Mouse (Mus musculus) limb, embryonic 13.5 days (tissue): ENCODE data around the gene Pak2. TPM values are rescaled to one million over a fixed set of nuclear protein-coding genes. Genes with fewer than 3 reads are reported as not detected.

Experiments used
- ATAC-seq: fragments of 200-750 bp; cut with Nextera tagmentation; 2 replicates; pipeline ENCODE4 v1.8.0; 2017; ENCODE audit warnings: low read depth, moderate number of reproducible peaks, moderate TSS enrichment; ENCODE audit not compliant: low FRiP score
- H3K27ac ChIP-seq: fragments of 300-500 bp; sonication (generic); 2 replicates; pipeline ENCODE4 v1.5.1; 2015; ENCODE audit warnings: inconsistent platforms, mild to moderate bottlenecking, moderate library complexity
- H3K27me3 ChIP-seq: fragments of 300-500 bp; sonication (generic); 2 replicates; pipeline ENCODE4 v1.6.1; 2015; ENCODE audit warnings: mild to moderate bottlenecking, inconsistent platforms
- H3K36me3 ChIP-seq: fragments of 300-500 bp; sonication (generic); 2 replicates; pipeline ENCODE4 v1.6.1; 2015; ENCODE audit warnings: inconsistent platforms, mild to moderate bottlenecking, moderate library complexity
- H3K4me1 ChIP-seq: fragments of 300-500 bp; sonication (generic); 2 replicates; pipeline ENCODE4 v1.6.1; 2015; ENCODE audit warnings: inconsistent platforms
- H3K4me2 ChIP-seq: fragments of 300-500 bp; sonication (generic); replicated peaks from 2 replicates; pipeline ENCODE4 v1.6.1; 2015; ENCODE audit warnings: inconsistent platforms, mild to moderate bottlenecking, moderate library complexity
- H3K4me3 ChIP-seq: fragments of 300-500 bp; sonication (generic); 2 replicates; pipeline ENCODE4 v1.5.1; 2015; ENCODE audit warnings: moderate library complexity, mild to moderate bottlenecking, inconsistent platforms
- H3K9ac ChIP-seq: fragments of 300-500 bp; sonication (generic); 2 replicates; pipeline ENCODE4 v1.6.1; 2015; ENCODE audit warnings: mild to moderate bottlenecking, inconsistent platforms
- H3K9me3 ChIP-seq: fragments of 300-500 bp; sonication (generic); 2 replicates; pipeline ENCODE4 v1.6.1; 2016; ENCODE audit warnings: inconsistent platforms
- WGBS: fragments of 180-500 bp; shearing (Covaris S2); methylation state at CpG from one replicate; pipeline ENCODE4 v1.1.7; 2015; 5-methylcytosine and 5-hydroxymethylcytosine counted together
- microRNA-seq: library from miRNA; unstranded; fragments of <30 nt; microRNA quantifications from one replicate; pipeline ENCODE4, GENCODE M21; 2016
- polyA plus RNA-seq: library from polyadenylated mRNA; unstranded; fragments of >200 nt; fragmentation: Nextera tagmentation; extraction: Ambion mirVana; gene quantifications from 2 replicates; pipeline ENCODE4 v1.2.1, GENCODE M21; 2015

Pak2 gene
- polyA plus RNA-seq, 1 experiment from 2014 or later = 32.3 TPM

DNA sequence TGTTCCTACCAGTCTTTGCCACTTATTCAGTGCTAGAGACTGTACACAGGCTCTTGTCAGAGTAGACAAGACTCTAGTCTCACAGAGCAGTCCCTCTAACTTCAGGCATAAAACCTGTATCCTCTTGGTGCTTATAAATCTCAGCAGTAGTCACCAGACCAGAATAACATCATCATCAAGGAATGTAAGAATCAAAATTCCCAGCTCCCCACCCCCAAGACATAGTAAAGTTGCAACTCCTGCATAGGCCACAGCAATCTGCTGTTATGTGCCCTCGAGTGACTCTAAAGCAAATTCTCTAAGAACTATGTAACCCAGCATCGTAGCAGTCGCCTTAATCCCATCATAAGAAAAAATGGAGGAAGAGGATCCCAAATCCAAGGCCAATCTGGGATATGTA lies 99.6 kb downstream of the Pak2 start:
- H3K27me3 ChIP-seq = no peaks in the 10 kb centered on the region
- no peak for ATAC-seq
- H3K4me3 ChIP-seq = no peak overlapping the region
- H3K9me3 ChIP-seq = no peaks in the 10 kb centered on the region
- no peaks in the 10 kb centered on the region for H3K4me1 ChIP-seq
- no peak overlapping the region for H3K27ac ChIP-seq
- no peak overlapping the region for H3K4me2 ChIP-seq
- WGBS = 91% methylated on average over 3 of the region's 3 CpGs
- H3K36me3 ChIP-seq = peaks cover 59% of the 10 kb centered on the region
- H3K9ac ChIP-seq = no peak overlapping the region

GRCm38 (mm10) chr16:31975258-31975657 lies 103.9 kb downstream of the Pak2 start:
- Histone ChIP-seq H3K4me3 (no peak overlapping the region), H3K4me1 (no peaks in the 10 kb centered on the region), H3K9ac (no peak overlapping the region), H3K27me3 (no peaks in the 10 kb centered on the region), H3K27ac (no peak overlapping the region), H3K4me2 (no peak overlapping the region), H3K9me3 (no peaks in the 10 kb centered on the region), H3K36me3 (peaks cover 72% of the 10 kb centered on the region)
- ATAC-seq = no peak
- WGBS = 83% methylated on average over 4 of the region's 4 CpGs

Small RNAs within 50 kb of the gene (microRNA-seq; reads per million reads assigned to microRNA genes)
- gene Gm26269 = not detected

Other genes starting within 250 kb of the Pak2 start
- gene Meltf, start 200.5 kb downstream of the Pak2 start, polyA plus RNA-seq = 2.1 and 2.5 TPM in 2 replicates
- gene Pigz, start 145.5 kb downstream of the Pak2 start, polyA plus RNA-seq = 0.50 and 0.79 TPM in 2 replicates
- gene 0610012G03Rik, start 130.8 kb downstream of the Pak2 start, polyA plus RNA-seq = 84.2 and 86.6 TPM in 2 replicates
- 146 TPM in 2 replicates for gene Ncbp2, start 130.8 kb downstream of the Pak2 start, polyA plus RNA-seq
- gene Senp5, start 76.1 kb downstream of the Pak2 start, polyA plus RNA-seq = 16.8 and 18.2 TPM in 2 replicates
- gene Pigx, start 20.4 kb upstream of the Pak2 start, polyA plus RNA-seq = 124 and 126 TPM in 2 replicates
- 30.0 and 33.2 TPM in 2 replicates for gene Cep19, start 20.5 kb upstream of the Pak2 start, polyA plus RNA-seq
- gene Nrros, start 86.3 kb upstream of the Pak2 start, polyA plus RNA-seq = 12.3 and 14.3 TPM in 2 replicates
- 0.36 TPM in 1 of 2 replicates, not detected in the other for gene Bex6, start 100.5 kb upstream of the Pak2 start, polyA plus RNA-seq
- 10.5 and 12.3 TPM in 2 replicates for gene Fbxo45, start 167.8 kb upstream of the Pak2 start, polyA plus RNA-seq
- 17.0 and 18.6 TPM in 2 replicates for gene Wdr53, start 167.9 kb upstream of the Pak2 start, polyA plus RNA-seq
- gene Smco1, start 192.1 kb upstream of the Pak2 start, polyA plus RNA-seq = not detected in 2 replicates
- 37.1 and 37.2 TPM in 2 replicates for gene Rnf168, start 198.1 kb upstream of the Pak2 start, polyA plus RNA-seq